Mouse (Mus musculus) cerebellum, adult 2 months (tissue): ENCODE measurements at regions not wholly inside any gene's neighbourhood (a gene's known extent, or its start where the extent isn't known, plus 50 kb on each side); places are given as distances from the start of the nearest gene placed in this dataset.

Source experiments
- DNase-seq, 2 experiments: peaks; one replicate each; pipeline ENCODE4 v3.0.0; 2021
- H3K27ac ChIP-seq: fragments of 200-500 bp; 2 replicates; pipeline ENCODE4 v1.5.1; 2012; ENCODE audit warnings: low read length, control low read depth, inconsistent platforms; ENCODE audit not compliant: insufficient read depth
- H3K27me3 ChIP-seq: fragments of 200-500 bp; 2 replicates; pipeline ENCODE4 v1.6.1; 2012; ENCODE audit warnings: inconsistent platforms, mild to moderate bottlenecking, low read length, moderate library complexity; ENCODE audit not compliant: control insufficient read depth, insufficient read depth
- H3K4me1 ChIP-seq: fragments of 200-500 bp; 2 replicates; pipeline ENCODE4 v1.6.1; 2011; ENCODE audit warnings: low read length; ENCODE audit not compliant: control insufficient read depth, insufficient read depth
- H3K4me3 ChIP-seq: fragments of 200-500 bp; replicated peaks from 2 replicates; pipeline ENCODE3; 2011; ENCODE audit warnings: mild to moderate bottlenecking, low read depth, low read length, control low read depth; ENCODE audit not compliant: insufficient read depth
- CTCF ChIP-seq: fragments of 200-500 bp; IDR thresholded peaks from 2 replicates; pipeline ENCODE4 v1.5.1; 2011; ENCODE audit warnings: low read depth, mild to moderate bottlenecking, control low read depth, low read length, moderate library complexity, borderline replicate concordance; ENCODE audit not compliant: insufficient read depth
- POLR2A ChIP-seq: fragments of 200-500 bp; IDR thresholded peaks from 2 replicates; pipeline ENCODE4 v1.6.1; 2011; ENCODE audit warnings: low read length, control low read depth, borderline replicate concordance; ENCODE audit not compliant: insufficient read depth
- WGBS: fragments of 180-500 bp; shearing (Covaris S2); methylation state at CpG from one replicate; pipeline ENCODE4 v1.1.7; 2018; 5-methylcytosine and 5-hydroxymethylcytosine counted together

- DNase-seq = no peak
- H3K27ac ChIP-seq = no peak overlapping the region
- no peaks in the 10 kb centered on the region for H3K27me3 ChIP-seq
- WGBS = 84% methylated on average over 4 of the region's 4 CpGs
- H3K4me1 ChIP-seq = no peaks in the 10 kb centered on the region
- no peak for TF ChIP-seq CTCF
- no peak for TF ChIP-seq POLR2A
- no peak overlapping the region for H3K4me3 ChIP-seq
These were observed 209.8 kb downstream of the Dusp6 start for GRCm38 (mm10) chr10:99472806-99473205.

- no peaks in the 10 kb centered on the region for H3K4me1 ChIP-seq
- WGBS = 93% methylated on average over 9 of the region's 9 CpGs
These were observed 210.7 kb downstream of the Dusp6 start for GRCm38 (mm10) chr10:99473758-99474157.

GRCm38 (mm10) chr10:99474546-99474945 is 211.5 kb downstream of the Dusp6 start:
- TF ChIP-seq POLR2A (no peak), CTCF (no peak)
- no peaks in the 10 kb centered on the region for H3K4me1 ChIP-seq
- H3K27me3 ChIP-seq = no peaks in the 10 kb centered on the region
- H3K4me3 ChIP-seq = no peak overlapping the region
- 52% methylated on average over 8 of the region's 8 CpGs for WGBS
- DNase-seq = no peak
- H3K27ac ChIP-seq = no peak overlapping the region

More at GRCm38 (mm10) chr10:99473758-99474157, 210.7 kb downstream of the Dusp6 start:
- H3K27me3 ChIP-seq = no peaks in the 10 kb centered on the region
- DNase-seq = no peak
- H3K27ac ChIP-seq = no peak overlapping the region
- H3K4me3 ChIP-seq = no peak overlapping the region
- TF ChIP-seq POLR2A (no peak), CTCF (no peak)

GRCm38 (mm10) chr10:99476214-99476613 is 213.2 kb downstream of the Dusp6 start:
- Histone ChIP-seq H3K27ac (no peak overlapping the region), H3K27me3 (no peaks in the 10 kb centered on the region), H3K4me1 (no peaks in the 10 kb centered on the region), H3K4me3 (no peak overlapping the region)
- DNase-seq = no peak
- no peak for TF ChIP-seq POLR2A
- TF ChIP-seq CTCF = no peak
- WGBS = 71% methylated on average over 7 of the region's 7 CpGs

GRCm38 (mm10) chr10:99476776-99477175 is 213.7 kb downstream of the Dusp6 start:
- Histone ChIP-seq H3K4me3 (no peak overlapping the region), H3K27ac (no peak overlapping the region), H3K27me3 (no peaks in the 10 kb centered on the region), H3K4me1 (no peaks in the 10 kb centered on the region)
- WGBS = 75% methylated on average over 7 of the region's 7 CpGs
- DNase-seq = no peak
- TF ChIP-seq CTCF (no peak), POLR2A (no peak)

- Histone ChIP-seq H3K4me1 (no peaks in the 10 kb centered on the region), H3K27me3 (no peaks in the 10 kb centered on the region), H3K27ac (no peak overlapping the region), H3K4me3 (no peak overlapping the region)
- TF ChIP-seq CTCF (no peak), POLR2A (no peak)
- 49% methylated on average over 4 of the region's 4 CpGs for WGBS
- no peak for DNase-seq
These were observed 217.5 kb downstream of the Dusp6 start for GRCm38 (mm10) chr10:99480573-99480972.

GRCm38 (mm10) chr10:99482009-99482408 is 219.0 kb downstream of the Dusp6 start:
- WGBS = 91% methylated on average over 3 of the region's 3 CpGs
- DNase-seq = no peak
- no peak overlapping the region for H3K4me3 ChIP-seq
- no peak overlapping the region for H3K27ac ChIP-seq
- TF ChIP-seq CTCF = no peak
- H3K4me1 ChIP-seq = no peaks in the 10 kb centered on the region
- H3K27me3 ChIP-seq = no peaks in the 10 kb centered on the region

- no peaks in the 10 kb centered on the region for H3K4me1 ChIP-seq
- H3K27me3 ChIP-seq = no peaks in the 10 kb centered on the region
- DNase-seq = peak in 1 of 2 experiments; percentile 16
- TF ChIP-seq CTCF (no peak), POLR2A (no peak)
- H3K27ac ChIP-seq = no peak overlapping the region
- 42% methylated on average over 16 of the region's 16 CpGs for WGBS
- no peak overlapping the region for H3K4me3 ChIP-seq
These were observed 225.4 kb downstream of the Dusp6 start for GRCm38 (mm10) chr10:99488195-99489080.

- Histone ChIP-seq H3K27ac (no peak overlapping the region), H3K4me1 (no peaks in the 10 kb centered on the region), H3K4me3 (no peak overlapping the region), H3K27me3 (no peaks in the 10 kb centered on the region)
- 83% methylated on average over 17 of the region's 17 CpGs for WGBS
- no peak for DNase-seq
- TF ChIP-seq POLR2A = no peak
- no peak for TF ChIP-seq CTCF
These were observed 247.8 kb downstream of the Csl start for GRCm38 (mm10) chr10:99511514-99512237.
